Mouse (Mus musculus) liver, adult 2 months (tissue): Measurements from ENCODE around the gene Pemt.

Experiments
- CTCF ChIP-seq: fragments of 200-500 bp; IDR thresholded peaks from 2 replicates; pipeline ENCODE4 v1.5.1; 2011; ENCODE audit warnings: low read depth, low read length, control low read depth
- POLR2A ChIP-seq: fragments of 200-500 bp; IDR thresholded peaks from 2 replicates; pipeline ENCODE4 v1.6.1; 2011; ENCODE audit warnings: low read length, control low read depth; ENCODE audit not compliant: insufficient read depth; ENCODE audit errors: extremely low read depth

DNA sequence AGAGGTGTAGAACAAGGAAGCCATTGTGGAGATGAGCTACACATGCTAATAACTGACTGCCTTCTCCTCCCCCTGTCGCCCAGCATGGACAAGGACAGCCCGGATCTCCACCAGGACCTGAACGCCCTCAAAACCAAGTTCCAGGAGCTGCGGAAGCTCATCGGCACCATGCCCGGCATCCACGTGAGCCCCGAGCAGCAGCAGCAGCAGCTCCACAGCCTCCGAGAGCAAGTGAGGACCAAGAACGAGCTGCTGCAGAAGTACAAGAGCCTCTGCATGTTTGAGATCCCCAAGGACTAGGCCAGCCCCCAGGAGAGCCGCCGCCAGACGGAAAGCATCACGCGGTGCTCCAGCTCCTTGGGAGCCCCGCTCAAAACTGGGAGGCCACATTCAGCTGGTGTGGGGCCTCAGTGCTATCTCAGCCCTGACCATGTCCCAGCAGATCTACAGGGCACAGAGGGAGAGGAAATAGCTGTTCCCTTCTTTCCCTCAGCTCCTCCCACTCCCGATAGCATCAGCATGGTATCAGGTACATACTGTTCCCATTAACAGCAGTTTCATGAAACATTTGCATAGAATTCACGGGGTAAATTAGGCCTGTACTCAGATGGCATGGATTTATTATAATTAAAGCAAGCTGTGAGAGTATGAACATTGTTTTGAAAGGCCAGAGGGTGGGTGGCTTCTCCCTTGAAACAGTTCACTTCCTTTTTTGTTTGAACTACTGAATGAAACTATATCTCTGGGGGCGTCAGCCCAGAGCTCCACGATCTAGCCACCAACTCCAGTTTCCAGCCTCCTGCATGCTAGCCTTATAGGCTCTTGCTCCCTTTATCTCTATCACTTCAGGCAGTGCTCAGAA lies 85.6 kb downstream of the Pemt start:
- TF ChIP-seq CTCF, result no peak
- TF ChIP-seq POLR2A, result no peak
